Mouse (Mus musculus) intestine, embryonic 16.5 days (tissue): ENCODE data around the gene Slc25a47. TPM values are rescaled to one million over a fixed set of nuclear protein-coding genes. Genes with fewer than 3 reads are reported as not detected.
A peak's percentile ranks its signal among the peaks of the same experiment; 100 is the strongest.

Experiments
- ATAC-seq: fragments of 200-750 bp; cut with Nextera tagmentation; 2 replicates; pipeline ENCODE4 v1.8.0; 2017; ENCODE audit warnings: moderate TSS enrichment, moderate library complexity
- H3K27ac ChIP-seq: fragments of 300-500 bp; sonication (generic); 2 replicates; pipeline ENCODE4 v1.5.1; 2014; ENCODE audit warnings: mild to moderate bottlenecking, low read length
- H3K27me3 ChIP-seq: fragments of 300-500 bp; sonication (generic); replicated peaks from 2 replicates; pipeline ENCODE4 v1.6.1; 2014; ENCODE audit warnings: low read length, control low read depth, mixed read lengths; ENCODE audit not compliant: control insufficient read depth, insufficient read depth
- H3K36me3 ChIP-seq: fragments of 300-500 bp; sonication (generic); 2 replicates; pipeline ENCODE4 v1.6.1; 2014; ENCODE audit warnings: low read length, control low read depth; ENCODE audit not compliant: control insufficient read depth, insufficient read depth
- H3K4me1 ChIP-seq: fragments of 300-500 bp; sonication (generic); 2 replicates; pipeline ENCODE4 v1.6.1; 2014; ENCODE audit warnings: low read length, control low read depth, mixed read lengths; ENCODE audit not compliant: control insufficient read depth, insufficient read depth
- H3K4me2 ChIP-seq: fragments of 300-500 bp; sonication (generic); 2 replicates; pipeline ENCODE4 v1.6.1; 2014; ENCODE audit warnings: low read depth, low read length, control low read depth
- H3K4me3 ChIP-seq: fragments of 300-500 bp; sonication (generic); 2 replicates; pipeline ENCODE4 v1.5.1; 2014; ENCODE audit warnings: mild to moderate bottlenecking, low read length
- H3K9ac ChIP-seq: fragments of 300-500 bp; sonication (generic); 2 replicates; pipeline ENCODE4 v1.6.1; 2014; ENCODE audit warnings: low read depth, low read length
- H3K9me3 ChIP-seq: fragments of 300-500 bp; sonication (generic); 2 replicates; pipeline ENCODE4 v1.6.1; 2016; ENCODE audit warnings: low read length, control low read depth; ENCODE audit not compliant: control insufficient read depth
- WGBS: fragments of 180-500 bp; shearing (Covaris S2); extraction: QIAGEN DNeasy Blood & Tissue Kit; methylation state at CpG from one replicate; pipeline ENCODE4 v1.1.7; 2014; 5-methylcytosine and 5-hydroxymethylcytosine counted together
- polyA plus RNA-seq: library from polyadenylated mRNA; unstranded; fragments of >200 nt; fragmentation: Nextera tagmentation; extraction: Ambion mirVana; gene quantifications from 2 replicates; pipeline ENCODE4 v1.2.1, GENCODE M21; 2015

Gene Slc25a47
- polyA plus RNA-seq, 1 experiment from 2014 or later: 9.1 TPM

DNA sequence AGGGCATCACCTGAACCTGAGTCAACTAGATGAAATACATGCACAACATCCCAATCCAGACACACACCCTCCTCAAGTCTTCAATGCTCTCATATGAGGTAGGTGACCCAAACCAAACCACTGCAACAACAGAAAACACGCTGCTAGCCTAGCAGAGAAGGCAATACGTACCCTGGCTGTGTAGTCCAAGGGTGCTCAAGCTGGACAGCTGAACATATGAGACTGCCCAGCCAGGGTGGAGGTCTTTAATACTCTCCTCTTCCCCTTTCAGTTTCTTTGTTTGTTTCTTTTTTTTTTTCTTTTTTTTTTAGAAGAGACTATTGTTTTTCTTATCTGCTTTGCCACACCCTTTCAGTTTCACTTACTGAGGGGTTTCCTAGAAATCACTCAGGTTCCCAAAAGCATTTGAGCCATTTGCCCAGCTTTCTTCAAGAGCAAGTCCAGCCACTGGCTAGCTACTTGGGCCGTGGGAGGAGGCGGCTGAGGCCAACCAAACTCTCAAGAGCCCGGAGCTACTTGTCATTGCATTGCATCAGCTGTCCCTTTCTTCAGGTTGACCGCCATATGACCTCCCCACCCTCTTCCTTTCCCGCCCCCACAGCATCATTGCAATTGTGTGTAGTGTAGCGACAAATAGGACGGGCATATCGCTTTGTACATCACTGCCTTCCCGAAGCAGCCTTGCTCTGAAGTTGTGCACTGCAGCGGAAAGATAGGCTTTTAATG is 57.3 kb downstream of the Slc25a47 start, which contains the start of gene Wdr25:
TSS of gene Wdr25 (plus strand) at position 643 of the 726 bp plus-strand sequence.
- H3K4me1 ChIP-seq: peaks cover 11% of the 10 kb centered on the region; the same call in 1 of the 2 replicates
- WGBS: 19% methylated on average over 12 of the region's 12 CpGs
- H3K9ac ChIP-seq: peak within 1 kb of the TSS; percentile 85
- H3K9me3 ChIP-seq: no peaks in the 10 kb centered on the region
- no peak for ATAC-seq
- peak within 1 kb of the TSS; percentile 93 for H3K4me2 ChIP-seq
- H3K36me3 ChIP-seq: peaks cover 2% of the 10 kb centered on the region; the same call in 1 of the 2 replicates
- peak within 1 kb of the TSS; percentile 86 for H3K4me3 ChIP-seq
- no peak within 1 kb of the TSS for H3K27ac ChIP-seq
- H3K27me3 ChIP-seq: no peaks in the 10 kb centered on the region

DNA sequence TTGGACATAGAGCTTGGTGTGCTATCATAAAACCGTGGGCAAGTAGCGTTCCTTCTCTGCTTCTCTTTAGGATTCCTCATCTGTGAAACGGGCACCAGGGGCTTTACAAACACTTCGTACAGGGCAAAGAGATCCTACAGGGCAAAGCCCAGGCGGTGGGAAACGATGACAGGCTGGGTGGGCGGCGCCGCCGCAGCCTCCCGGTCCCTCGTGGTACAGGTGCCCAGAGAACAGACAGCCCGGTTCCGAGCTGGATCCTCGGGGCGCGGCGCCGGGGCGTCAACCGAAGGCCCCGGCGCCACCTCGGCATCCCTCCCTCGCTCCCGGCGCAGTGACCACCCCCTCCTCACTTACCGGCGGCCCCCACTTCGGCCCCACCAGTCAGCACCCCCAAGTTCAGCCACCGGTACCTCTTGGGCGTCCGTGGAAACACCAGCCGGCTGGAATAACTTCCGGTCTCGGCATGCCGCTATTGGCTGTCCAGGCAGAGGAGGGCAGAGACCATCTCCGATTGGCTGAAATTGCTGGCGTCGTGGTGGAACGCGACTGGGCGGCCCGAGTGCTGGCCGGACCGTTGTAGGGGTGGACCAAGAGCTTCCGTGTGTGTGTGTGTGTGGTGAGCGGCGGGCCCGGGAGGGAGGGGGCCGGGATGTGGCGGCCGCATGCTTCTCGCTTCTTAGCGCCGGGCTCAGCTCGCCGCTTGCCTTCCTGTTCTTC is 58.0 kb downstream of the Slc25a47 start, which contains the start of gene Wars:
TSS of gene Wars (minus strand) at position 460 of the 717 bp plus-strand sequence.
- no peaks in the 10 kb centered on the region for H3K9me3 ChIP-seq
- H3K36me3 ChIP-seq: no peaks in the 10 kb centered on the region; the same call in 1 of the 2 replicates
- no peaks in the 10 kb centered on the region for H3K27me3 ChIP-seq
- peak within 1 kb of the TSS; percentile 86 for H3K4me3 ChIP-seq
- H3K4me2 ChIP-seq: peak within 1 kb of the TSS; percentile 93
- H3K9ac ChIP-seq: peak within 1 kb of the TSS; percentile 85
- ATAC-seq: peak; percentile 100
- no peak within 1 kb of the TSS for H3K27ac ChIP-seq
- WGBS: under 1% methylated on average over 50 of the region's 58 CpGs
- peaks cover 11% of the 10 kb centered on the region; the same call in 1 of the 2 replicates for H3K4me1 ChIP-seq

- Histone ChIP-seq H3K9ac (peak overlapping the region; percentile 73), H3K27me3 (no peaks in the 10 kb centered on the region), H3K4me3 (peak overlapping the region; percentile 86), H3K27ac (no peak overlapping the region), H3K4me2 (peak overlapping the region; percentile 51), H3K9me3 (no peaks in the 10 kb centered on the region), H3K4me1 (peaks cover 11% of the 10 kb centered on the region; the same call in 1 of the 2 replicates), H3K36me3 (no peaks in the 10 kb centered on the region)
- ATAC-seq: no peak; the same call in 1 of the 2 replicates
- 2% methylated on average over 7 of the region's 7 CpGs for WGBS
Observed at GRCm38 (mm10) chr12:108894432-108894816, 58.6 kb downstream of the Slc25a47 start.

DNA sequence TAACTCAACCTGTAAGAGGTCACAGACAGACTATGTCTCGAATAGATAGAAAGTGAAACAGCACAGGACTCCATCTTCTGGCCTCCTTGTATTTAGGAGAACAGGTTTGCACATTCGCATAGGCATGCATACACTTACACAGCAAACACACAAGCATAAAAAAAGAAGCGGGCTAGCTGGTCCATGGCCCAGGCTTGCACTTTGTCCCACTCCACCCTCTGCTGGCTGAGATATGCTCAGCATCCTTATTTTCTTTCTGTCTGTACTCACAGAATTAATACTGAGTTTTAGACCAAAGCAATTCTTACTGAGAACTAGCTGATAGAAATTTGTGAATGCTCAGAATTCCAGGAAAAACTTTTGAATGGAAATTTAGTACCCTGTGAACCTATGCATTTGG is 60.2 kb downstream of the Slc25a47 start:
- no peak for ATAC-seq
- no peaks in the 10 kb centered on the region for H3K27me3 ChIP-seq
- no peak overlapping the region for H3K4me3 ChIP-seq
- no peak overlapping the region for H3K9ac ChIP-seq
- H3K9me3 ChIP-seq: no peaks in the 10 kb centered on the region
- H3K4me1 ChIP-seq: peaks cover 13% of the 10 kb centered on the region
- H3K27ac ChIP-seq: no peak overlapping the region
- no peak overlapping the region for H3K4me2 ChIP-seq
- 64% methylated on average over 3 of the region's 3 CpGs for WGBS
- no peaks in the 10 kb centered on the region for H3K36me3 ChIP-seq

- H3K4me3 ChIP-seq: no peak overlapping the region
- peak overlapping the region; percentile 60 for H3K27ac ChIP-seq
- H3K9ac ChIP-seq: no peak overlapping the region
- peak; percentile 43 for ATAC-seq
- H3K36me3 ChIP-seq: no peaks in the 10 kb centered on the region
- H3K27me3 ChIP-seq: no peaks in the 10 kb centered on the region
- no peaks in the 10 kb centered on the region for H3K9me3 ChIP-seq
- WGBS: 40% methylated on average over 5 of the region's 5 CpGs
- H3K4me2 ChIP-seq: no peak overlapping the region
- H3K4me1 ChIP-seq: peaks cover 22% of the 10 kb centered on the region
Observed at GRCm38 (mm10) chr12:108901346-108901745, 65.5 kb downstream of the Slc25a47 start.

DNA sequence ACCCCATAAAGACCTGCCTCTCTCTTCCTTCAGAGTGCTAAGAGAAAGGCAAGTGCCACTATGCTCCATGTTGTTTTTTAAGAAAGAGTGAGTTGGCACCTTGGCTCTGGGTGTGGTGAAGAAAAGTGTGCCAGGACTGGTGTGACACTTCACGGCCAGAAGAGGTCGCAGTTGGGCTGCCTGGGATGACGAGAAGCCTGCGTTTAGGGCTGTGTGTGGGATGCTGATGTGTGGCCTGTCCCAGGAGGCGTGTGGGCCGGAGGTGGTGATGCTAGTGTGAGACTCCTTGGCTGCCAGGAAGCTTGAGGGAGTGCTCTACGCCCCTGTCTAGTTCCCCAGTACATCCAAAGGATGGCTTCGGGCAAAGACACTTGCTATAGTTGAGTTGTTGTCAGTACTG is 67.1 kb downstream of the Slc25a47 start:
- H3K9me3 ChIP-seq: no peaks in the 10 kb centered on the region
- no peak overlapping the region for H3K9ac ChIP-seq
- peak; percentile 41; the same call in 1 of the 2 replicates for ATAC-seq
- H3K4me2 ChIP-seq: no peak overlapping the region
- WGBS: 23% methylated on average over 8 of the region's 8 CpGs
- no peaks in the 10 kb centered on the region for H3K36me3 ChIP-seq
- H3K27me3 ChIP-seq: no peaks in the 10 kb centered on the region
- peaks cover 27% of the 10 kb centered on the region for H3K4me1 ChIP-seq
- H3K4me3 ChIP-seq: no peak overlapping the region
- H3K27ac ChIP-seq: no peak overlapping the region

DNA sequence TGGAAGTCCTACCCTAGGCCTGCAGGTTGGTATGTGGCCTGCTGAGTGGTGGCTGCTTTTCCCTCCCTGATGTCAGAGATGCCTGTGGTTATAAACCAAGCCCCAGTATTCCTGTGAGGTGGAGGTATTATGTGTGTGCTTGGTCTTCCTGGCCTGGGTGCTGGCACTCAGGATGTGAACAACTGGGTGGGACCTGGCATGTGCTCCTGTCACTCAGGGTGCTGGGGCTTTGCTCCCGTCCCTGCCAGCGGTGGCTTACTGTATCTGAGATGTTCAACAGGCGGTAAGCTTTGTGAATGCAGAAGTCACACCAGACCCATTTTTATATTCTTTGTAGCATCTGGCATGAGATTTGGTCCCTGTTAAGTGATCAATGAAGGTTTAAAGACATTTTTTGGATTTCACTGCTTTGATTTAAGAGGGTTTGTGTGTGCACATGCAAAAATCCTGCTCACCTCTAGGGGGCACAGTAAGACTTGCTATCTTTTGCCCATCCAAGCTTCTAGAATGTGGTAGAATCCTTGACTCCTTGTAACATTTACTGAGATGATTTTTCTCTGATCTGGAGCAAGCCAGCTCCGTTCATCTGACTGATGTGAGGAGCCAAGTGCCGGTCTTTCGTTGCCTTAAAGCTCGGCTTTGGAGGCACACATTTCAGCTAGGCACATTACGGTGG is 67.9 kb downstream of the Slc25a47 start:
- WGBS: 54% methylated on average over 8 of the region's 8 CpGs
- peaks cover 30% of the 10 kb centered on the region for H3K4me1 ChIP-seq
- H3K36me3 ChIP-seq: no peaks in the 10 kb centered on the region
- peak; percentile 29; the same call in 1 of the 2 replicates for ATAC-seq
- no peak overlapping the region for H3K4me2 ChIP-seq
- H3K9me3 ChIP-seq: no peaks in the 10 kb centered on the region
- H3K4me3 ChIP-seq: no peak overlapping the region
- 0 out of 2 replicates have a peak overlapping the region, but pooled peaks have one; percentile 17 for H3K27ac ChIP-seq
- H3K9ac ChIP-seq: no peak overlapping the region
- no peaks in the 10 kb centered on the region for H3K27me3 ChIP-seq

GRCm38 (mm10) chr12:108904276-108904653 is 68.4 kb downstream of the Slc25a47 start:
- ATAC-seq: no peak
- Histone ChIP-seq H3K4me2 (no peak overlapping the region), H3K27me3 (no peaks in the 10 kb centered on the region), H3K4me1 (peaks cover 35% of the 10 kb centered on the region), H3K4me3 (no peak overlapping the region), H3K9ac (peak overlapping the region; percentile 47), H3K9me3 (no peaks in the 10 kb centered on the region), H3K27ac (peak overlapping the region; percentile 17; the same call in 1 of the 2 replicates), H3K36me3 (no peaks in the 10 kb centered on the region)
- 29% methylated on average over 8 of the region's 8 CpGs for WGBS
